Mouse (Mus musculus) forebrain, postnatal 0 days (tissue): ENCODE results near the gene Tnf. TPM values are rescaled to one million over a fixed set of nuclear protein-coding genes. Genes with fewer than 3 reads are reported as not detected.

Experiments
- ATAC-seq: fragments of 200-750 bp; cut with Nextera tagmentation; 2 replicates; pipeline ENCODE4 v1.8.0; 2017; ENCODE audit warnings: mild to moderate bottlenecking, moderate library complexity
- DNase-seq: peaks from one replicate; pipeline ENCODE4 v3.0.0-alpha.2; 2015
- H3K27ac ChIP-seq: fragments of 300-500 bp; sonication (generic); 2 replicates; pipeline ENCODE4 v1.5.1; 2014; ENCODE audit warnings: low read depth, mild to moderate bottlenecking, antibody characterized with exemption, low read length, moderate library complexity, mixed read lengths
- H3K27me3 ChIP-seq: fragments of 300-500 bp; sonication (generic); 2 replicates; pipeline ENCODE4 v1.6.1; 2014; ENCODE audit warnings: mild to moderate bottlenecking, low read length, mixed read lengths; ENCODE audit not compliant: insufficient read depth
- H3K36me3 ChIP-seq: fragments of 300-500 bp; sonication (generic); 2 replicates; pipeline ENCODE4 v1.6.1; 2014; ENCODE audit warnings: mild to moderate bottlenecking, moderate library complexity; ENCODE audit not compliant: insufficient read depth
- H3K4me1 ChIP-seq: fragments of 300-500 bp; sonication (generic); 2 replicates; pipeline ENCODE4 v1.6.1; 2014; ENCODE audit warnings: antibody characterized with exemption; ENCODE audit not compliant: insufficient read depth
- H3K4me2 ChIP-seq: fragments of 300-500 bp; sonication (generic); 2 replicates; pipeline ENCODE4 v1.6.1; 2014; ENCODE audit warnings: low read depth, mild to moderate bottlenecking, moderate library complexity
- H3K4me3 ChIP-seq: fragments of 300-500 bp; sonication (generic); 2 replicates; pipeline ENCODE4 v1.5.1; 2014; ENCODE audit warnings: low read depth, low read length, mixed read lengths
- H3K9ac ChIP-seq: fragments of 300-500 bp; sonication (generic); 2 replicates; pipeline ENCODE4 v1.6.1; 2014; ENCODE audit warnings: mild to moderate bottlenecking
- H3K9me3 ChIP-seq: fragments of 300-500 bp; sonication (generic); 2 replicates; pipeline ENCODE4 v1.6.1; 2016; ENCODE audit warnings: low read length
- CTCF ChIP-seq: sonication (generic); IDR thresholded peaks from 2 replicates; pipeline ENCODE4 v1.5.1; 2016; ENCODE audit warnings: antibody characterized with exemption, control low read depth, low read depth
- WGBS: fragments of 180-500 bp; shearing (Covaris S2); extraction: QIAGEN DNeasy Blood & Tissue Kit; methylation state at CpG from one replicate; pipeline ENCODE4 v1.1.7; 2014; 5-methylcytosine and 5-hydroxymethylcytosine counted together
- polyA plus RNA-seq: library from polyadenylated mRNA; unstranded; fragments of >200 nt; fragmentation: Nextera tagmentation; extraction: Ambion mirVana; gene quantifications from 2 replicates; pipeline ENCODE4 v1.2.1, GENCODE M21; 2015
- total RNA-seq: library from RNA; depleted of rRNA; stranded (reverse); fragments of >200 nt; gene quantifications from 2 replicates; pipeline ENCODE4 v1.2.3, GENCODE M21; 2014

Tnf gene
- total and polyA plus RNA-seq, 2 experiments from 2014 or later: 0.71 TPM; not detected in 1

DNA sequence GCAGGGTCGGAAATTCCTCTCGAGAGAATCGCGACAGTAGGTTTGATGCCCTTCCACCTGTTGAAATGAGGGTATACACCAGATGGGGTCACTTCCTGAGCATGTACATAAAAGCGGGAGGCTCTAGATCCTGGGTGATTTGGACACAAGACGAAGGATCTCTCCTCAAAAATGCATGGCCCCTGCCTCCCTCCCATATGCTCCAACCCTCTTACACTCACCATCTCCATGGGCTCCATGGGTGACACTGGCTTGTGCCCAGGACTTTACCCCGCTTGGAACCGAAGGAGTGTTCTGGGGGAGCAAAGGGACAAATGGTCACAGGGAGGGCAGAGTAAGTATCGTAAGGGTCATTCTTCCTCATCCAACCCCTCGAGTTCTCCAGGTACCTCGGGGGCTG lies 40.4 kb downstream of the Tnf start:
- Histone ChIP-seq H3K4me2 (no peak overlapping the region), H3K27me3 (no peaks in the 10 kb centered on the region), H3K27ac (no peak overlapping the region), H3K36me3 (peaks cover 63% of the 10 kb centered on the region), H3K4me3 (no peak overlapping the region), H3K9me3 (no peaks in the 10 kb centered on the region), H3K9ac (no peak overlapping the region), H3K4me1 (peaks cover 16% of the 10 kb centered on the region)
- DNase-seq (no peak), ATAC-seq (no peak)
- WGBS: 88% methylated on average over 11 of the region's 11 CpGs
- TF ChIP-seq CTCF: no peak

- no peaks in the 10 kb centered on the region for H3K27me3 ChIP-seq
- peaks cover 10% of the 10 kb centered on the region for H3K4me1 ChIP-seq
- H3K4me2 ChIP-seq: no peak overlapping the region
- TF ChIP-seq CTCF: no peak
- no peaks in the 10 kb centered on the region for H3K9me3 ChIP-seq
- no peak for DNase-seq
- ATAC-seq: no peak
- peaks cover 81% of the 10 kb centered on the region for H3K36me3 ChIP-seq
- no peak overlapping the region for H3K9ac ChIP-seq
- H3K4me3 ChIP-seq: no peak overlapping the region
- 84% methylated on average over 7 of the region's 7 CpGs for WGBS
- H3K27ac ChIP-seq: no peak overlapping the region
Measured at GRCm38 (mm10) chr17:35159638-35160037, 42.2 kb downstream of the Tnf start.

DNA sequence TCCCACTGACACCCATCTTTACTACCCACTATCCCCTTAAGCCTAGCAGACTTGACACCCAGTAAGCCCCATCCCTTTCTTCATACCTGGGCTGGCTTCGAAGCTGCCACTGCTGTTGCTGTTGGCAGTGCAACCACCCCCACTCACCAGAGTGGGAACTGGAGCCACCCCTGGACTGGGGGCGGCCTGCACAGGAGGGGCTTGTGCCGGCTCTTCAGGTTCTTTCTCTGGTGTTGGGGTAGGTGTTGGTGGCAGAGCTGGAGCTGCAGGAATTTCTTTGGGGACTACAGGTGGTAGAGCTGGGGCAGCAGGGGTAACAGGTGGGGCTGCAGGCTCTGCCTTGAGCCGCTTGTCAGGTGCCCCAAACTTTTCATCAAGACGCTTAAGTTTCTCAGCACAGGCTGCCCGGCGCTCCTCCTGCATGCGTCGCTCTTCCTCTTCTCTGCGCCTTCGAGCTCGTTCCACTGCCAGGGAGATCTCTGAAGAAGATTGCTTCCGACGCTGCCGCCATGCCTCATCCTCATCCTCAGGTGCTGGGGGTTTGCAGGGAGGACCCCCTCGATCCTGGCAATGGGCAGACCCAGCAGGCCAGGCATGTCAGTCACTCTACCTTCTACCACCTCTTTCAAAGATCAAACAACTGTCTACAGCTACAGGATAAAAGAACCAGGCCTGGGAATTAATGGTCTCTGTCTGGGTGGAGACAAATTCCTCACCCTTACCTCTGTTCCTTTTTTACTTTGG lies 42.8 kb downstream of the Tnf start:
- no peak for TF ChIP-seq CTCF
- no peak overlapping the region for H3K4me3 ChIP-seq
- ATAC-seq (no peak), DNase-seq (no peak)
- peaks cover 87% of the 10 kb centered on the region for H3K36me3 ChIP-seq
- WGBS: 93% methylated on average over 16 of the region's 16 CpGs
- no peaks in the 10 kb centered on the region for H3K27me3 ChIP-seq
- no peak overlapping the region for H3K4me2 ChIP-seq
- no peak overlapping the region for H3K27ac ChIP-seq
- no peaks in the 10 kb centered on the region for H3K9me3 ChIP-seq
- H3K4me1 ChIP-seq: peaks cover 10% of the 10 kb centered on the region
- no peak overlapping the region for H3K9ac ChIP-seq

DNA sequence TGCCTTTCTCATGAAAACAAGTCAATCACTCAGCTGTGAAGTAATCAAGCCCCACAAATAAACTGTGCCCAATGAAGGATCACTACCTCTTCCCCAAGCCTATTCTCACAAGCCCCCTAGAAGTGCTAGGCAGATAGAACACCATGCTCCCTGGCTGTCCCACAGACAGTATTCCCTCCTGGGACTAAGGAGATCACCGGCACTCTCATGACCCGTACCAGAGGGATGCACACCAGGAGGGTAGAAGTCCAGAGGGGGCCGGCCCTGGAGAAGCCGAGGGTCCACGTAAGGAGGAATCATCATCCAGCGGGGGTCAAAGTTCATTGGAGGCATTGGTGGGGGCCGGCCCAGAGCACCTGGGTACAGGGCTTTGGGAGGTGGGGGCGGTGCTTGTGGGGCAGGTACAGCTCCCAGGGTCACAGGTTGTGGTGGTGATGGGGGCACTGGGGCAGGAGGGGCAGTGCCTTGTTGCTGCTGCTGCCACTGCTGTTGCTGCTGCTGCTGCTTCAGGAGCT lies 44.1 kb downstream of the Tnf start:
- no peaks in the 10 kb centered on the region for H3K9me3 ChIP-seq
- peaks cover 7% of the 10 kb centered on the region for H3K4me1 ChIP-seq
- H3K9ac ChIP-seq: no peak overlapping the region
- TF ChIP-seq CTCF: no peak
- 94% methylated on average over 8 of the region's 8 CpGs for WGBS
- no peak overlapping the region for H3K4me3 ChIP-seq
- H3K36me3 ChIP-seq: peaks cover 98% of the 10 kb centered on the region
- H3K27ac ChIP-seq: no peak overlapping the region
- ATAC-seq (no peak), DNase-seq (no peak)
- no peak overlapping the region for H3K4me2 ChIP-seq
- H3K27me3 ChIP-seq: no peaks in the 10 kb centered on the region

DNA sequence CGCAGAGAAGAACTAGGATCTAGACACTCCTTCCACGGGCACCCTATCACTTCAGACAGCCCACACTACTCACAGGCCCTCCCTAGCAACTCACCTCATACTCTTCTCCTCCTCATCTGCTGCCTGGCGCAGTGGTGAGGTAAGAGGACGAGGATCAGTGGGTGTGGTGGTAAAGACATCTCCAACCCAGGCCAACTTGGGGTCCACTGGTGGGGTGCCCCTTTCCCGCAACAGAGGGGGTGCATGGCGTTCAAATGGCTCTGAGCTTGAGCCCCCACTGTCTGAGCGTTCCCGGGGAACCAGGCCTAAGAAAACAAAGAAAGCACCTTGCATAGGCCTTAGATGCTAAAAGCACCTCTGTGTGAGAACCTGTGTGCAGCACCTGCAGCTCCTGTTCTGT lies 44.6 kb downstream of the Tnf start:
- H3K27me3 ChIP-seq: no peaks in the 10 kb centered on the region
- ATAC-seq (no peak), DNase-seq (no peak)
- peaks cover 2% of the 10 kb centered on the region; the same call in 1 of the 2 replicates for H3K4me1 ChIP-seq
- no peaks in the 10 kb centered on the region for H3K9me3 ChIP-seq
- no peak overlapping the region for H3K27ac ChIP-seq
- no peak for TF ChIP-seq CTCF
- H3K4me3 ChIP-seq: no peak overlapping the region
- no peak overlapping the region for H3K9ac ChIP-seq
- WGBS: 94% methylated on average over 8 of the region's 8 CpGs
- H3K36me3 ChIP-seq: peaks cover 100% of the 10 kb centered on the region
- no peak overlapping the region for H3K4me2 ChIP-seq

DNA sequence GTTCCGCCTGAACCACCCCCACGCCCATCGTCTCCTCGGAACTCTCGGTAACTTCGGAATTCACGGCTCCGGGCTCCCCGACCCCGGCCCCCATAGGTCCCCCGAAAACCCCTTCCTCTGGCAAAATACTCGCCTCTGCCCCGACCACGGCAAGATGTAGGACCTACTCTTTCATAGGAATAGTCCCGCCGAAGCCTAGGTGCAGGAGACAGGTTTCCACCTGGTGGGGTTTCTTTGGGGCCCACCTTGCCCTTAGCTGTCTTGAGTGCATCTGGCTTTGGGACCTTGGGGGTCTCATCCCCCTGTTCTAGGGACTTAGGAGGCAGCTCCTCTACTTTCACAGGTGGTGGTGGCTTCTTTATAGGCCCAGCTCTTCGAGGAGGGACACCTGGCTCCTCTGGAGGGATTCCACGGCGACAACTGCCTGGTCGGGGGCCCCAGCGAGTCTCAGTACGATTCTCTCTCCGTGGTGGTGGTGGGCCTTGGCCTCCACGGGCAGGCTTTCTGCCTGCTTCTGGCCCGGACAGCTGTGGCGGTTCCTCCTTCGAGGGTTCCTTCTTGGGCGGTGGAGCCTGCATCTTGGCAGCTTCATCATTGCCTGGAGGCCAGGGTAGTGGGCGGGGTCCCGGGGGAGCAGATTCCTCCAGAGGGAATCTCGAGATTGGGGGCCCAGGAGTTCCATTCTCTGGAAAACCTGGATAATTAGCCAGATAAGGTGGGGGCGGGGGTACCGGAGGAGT lies 45.2 kb downstream of the Tnf start:
- H3K27ac ChIP-seq: no peak overlapping the region
- H3K4me3 ChIP-seq: no peak overlapping the region
- no peaks in the 10 kb centered on the region for H3K27me3 ChIP-seq
- no peak for TF ChIP-seq CTCF
- H3K9me3 ChIP-seq: no peaks in the 10 kb centered on the region
- H3K36me3 ChIP-seq: peaks cover 100% of the 10 kb centered on the region
- no peak overlapping the region for H3K4me2 ChIP-seq
- ATAC-seq (no peak), DNase-seq (no peak)
- H3K9ac ChIP-seq: no peak overlapping the region
- no peaks in the 10 kb centered on the region for H3K4me1 ChIP-seq
- WGBS: 89% methylated on average over 33 of the region's 33 CpGs

DNA sequence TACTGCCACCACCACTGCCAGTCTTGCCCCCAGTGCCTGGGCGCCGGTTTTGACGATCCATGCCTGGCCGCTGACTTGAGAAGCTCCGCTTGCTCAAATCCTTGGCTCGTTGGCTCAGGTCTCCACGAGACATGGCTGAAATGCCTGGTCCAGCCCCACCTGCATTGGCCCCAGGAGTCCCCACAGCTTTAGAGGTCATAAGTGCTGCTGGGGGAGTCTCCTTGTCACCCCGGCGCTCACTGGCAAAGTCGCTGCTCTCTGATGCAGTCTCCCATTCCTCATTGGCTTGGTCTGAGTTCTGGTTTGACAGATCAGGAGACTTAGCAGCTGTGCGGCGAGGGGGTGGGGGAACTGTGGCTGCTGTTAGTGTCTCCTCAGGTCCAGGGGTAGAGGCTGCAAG lies 46.4 kb downstream of the Tnf start:
- Histone ChIP-seq H3K36me3 (peaks cover 98% of the 10 kb centered on the region), H3K27ac (no peak overlapping the region), H3K4me3 (no peak overlapping the region), H3K9ac (no peak overlapping the region), H3K4me1 (no peaks in the 10 kb centered on the region), H3K4me2 (no peak overlapping the region), H3K9me3 (no peaks in the 10 kb centered on the region), H3K27me3 (no peaks in the 10 kb centered on the region)
- ATAC-seq (no peak), DNase-seq (no peak)
- 90% methylated on average over 12 of the region's 12 CpGs for WGBS
- TF ChIP-seq CTCF: no peak
